Mouse (Mus musculus) adrenal gland, postnatal 14 days (tissue): ENCODE data around the gene Hoxa13. TPM values are rescaled to one million over a fixed set of nuclear protein-coding genes. Genes with fewer than 3 reads are reported as not detected.

ENCODE experiments used
- DNase-seq: peaks from one replicate; pipeline ENCODE4 v3.0.0; 2021; ENCODE audit warnings: mixed read lengths
- total RNA-seq: library from RNA; stranded (reverse); gene quantifications from 2 replicates; pipeline ENCODE4 v1.2.3, GENCODE M21; 2021

Hoxa13 gene
- total RNA-seq, 1 experiment from 2014 or later: not detected

DNA sequence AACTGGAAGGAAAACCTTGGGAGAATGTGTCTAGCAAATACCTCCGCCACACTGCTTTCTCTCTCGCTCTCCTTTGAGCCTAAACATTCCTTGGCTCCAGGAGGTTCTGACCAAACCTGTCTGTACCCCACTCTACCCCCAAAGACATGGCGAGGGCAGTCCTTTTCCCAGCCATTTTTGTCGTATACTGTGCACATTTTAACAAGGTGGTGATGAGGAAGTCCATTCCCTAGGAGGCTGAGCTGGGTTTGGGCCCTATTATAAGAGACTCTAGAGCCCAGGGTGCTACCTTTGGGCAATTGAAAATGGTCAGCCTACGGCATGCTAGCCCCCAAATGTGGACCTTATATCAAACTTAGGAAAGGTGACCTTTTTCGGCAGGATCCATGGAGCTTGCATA lies 24.8 kb downstream of the Hoxa13 start:
- DNase-seq: no peak

DNA sequence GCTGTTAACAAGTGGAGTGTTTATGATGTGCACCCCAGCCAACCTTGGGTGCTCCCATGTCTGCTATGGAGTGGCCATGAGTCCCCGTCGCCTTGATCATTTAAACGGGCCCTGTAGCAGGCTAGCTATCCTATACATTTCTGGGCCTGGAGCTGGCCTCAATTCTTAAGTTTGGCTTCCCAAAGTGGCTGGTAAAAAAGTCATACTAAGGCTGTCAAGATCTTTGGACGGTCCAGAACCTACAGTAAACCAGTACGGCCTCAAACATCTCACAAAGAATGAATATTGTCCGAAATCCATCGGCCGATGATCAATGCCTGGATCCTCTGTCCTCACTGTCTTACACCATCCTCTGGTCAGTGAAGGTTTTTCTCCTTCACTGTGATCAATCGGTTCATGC lies 25.4 kb downstream of the Hoxa13 start:
- no peak for DNase-seq

DNA sequence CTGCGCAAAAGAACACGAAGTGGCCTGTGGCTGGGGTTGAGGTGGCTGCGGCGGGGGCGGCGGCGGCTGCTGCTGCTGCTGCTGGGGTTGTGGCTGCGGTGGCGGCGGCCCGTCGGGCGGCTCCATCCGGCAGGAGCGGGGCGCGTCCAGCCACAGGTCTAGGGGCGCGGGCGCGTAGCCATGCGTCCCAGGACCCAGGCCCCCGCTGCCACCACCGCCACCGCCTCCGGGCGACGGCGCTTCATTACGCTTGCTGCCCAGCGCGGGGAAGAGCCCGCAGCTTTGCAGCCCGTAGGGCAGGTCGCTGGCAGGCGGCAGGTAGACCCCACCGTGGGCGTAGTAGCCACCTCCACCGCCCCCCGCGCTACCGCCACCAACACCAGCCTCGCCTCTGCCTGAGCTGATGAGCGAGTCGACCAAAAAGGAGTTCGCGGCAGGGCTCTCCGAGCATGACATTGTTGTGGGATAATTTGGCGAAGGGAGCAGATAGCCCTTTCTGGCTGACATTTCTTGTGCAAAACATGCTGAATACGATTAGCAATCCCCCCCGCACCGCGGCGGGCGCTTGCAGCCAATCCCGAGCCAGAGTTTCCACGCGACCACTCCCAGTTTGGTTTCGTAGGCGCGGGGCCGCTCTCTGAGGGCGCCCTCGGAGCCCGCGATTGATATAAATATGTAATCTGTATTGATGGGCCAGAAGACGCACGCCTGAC lies 26.1 kb downstream of the Hoxa13 start:
- no peak for DNase-seq

DNA sequence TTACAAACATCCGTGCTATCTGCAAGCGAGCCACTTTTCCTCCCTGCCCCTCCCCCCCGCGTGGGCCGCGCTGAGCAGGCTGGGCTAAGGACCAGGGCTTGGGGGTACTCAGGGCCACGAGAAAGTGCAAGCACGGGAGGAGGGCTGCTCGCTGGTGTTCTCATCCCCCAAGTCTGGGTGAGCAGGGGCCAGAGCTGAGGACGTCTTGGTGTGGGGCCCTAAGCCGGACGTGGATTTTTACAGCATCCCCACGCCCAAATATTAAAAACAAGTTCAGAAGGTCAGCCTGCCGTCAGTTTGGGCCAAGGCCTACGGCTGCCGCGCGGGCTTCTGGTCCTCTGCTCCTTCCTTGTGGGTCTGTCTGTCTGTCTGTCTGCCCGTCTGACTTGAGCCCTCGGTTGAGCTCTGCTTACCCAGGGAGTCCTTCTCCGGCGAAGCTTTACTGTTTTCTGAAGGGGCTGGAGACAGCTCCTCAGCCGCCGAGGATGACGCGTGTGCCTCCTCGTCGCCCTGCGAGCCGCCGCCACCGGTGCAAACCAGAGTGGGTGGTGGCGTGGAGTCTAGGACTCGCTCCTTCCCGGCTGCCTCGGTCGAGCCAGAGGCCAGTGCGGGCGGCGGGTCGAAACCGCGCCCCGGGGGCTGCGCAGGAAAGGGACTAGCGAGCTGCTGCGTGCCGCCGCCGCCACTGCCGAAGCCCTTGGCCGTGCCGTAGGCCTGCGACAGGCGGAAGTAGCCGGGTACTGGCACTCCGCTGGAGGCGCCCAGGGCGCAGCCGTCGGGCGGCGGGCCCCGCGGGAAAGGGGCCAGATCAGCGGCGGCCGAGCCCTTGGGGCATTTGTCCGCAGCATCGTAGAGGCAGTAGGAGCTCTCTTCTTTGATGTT lies 26.9 kb downstream of the Hoxa13 start:
- DNase-seq: no peak

GRCm38 (mm10) chr6:52232984-52233545 lies 27.6 kb downstream of the Hoxa13 start:
- no peak for DNase-seq

- no peak for DNase-seq
Measured at GRCm38 (mm10) chr6:52232568-52232965, 28.1 kb downstream of the Hoxa13 start.

DNA sequence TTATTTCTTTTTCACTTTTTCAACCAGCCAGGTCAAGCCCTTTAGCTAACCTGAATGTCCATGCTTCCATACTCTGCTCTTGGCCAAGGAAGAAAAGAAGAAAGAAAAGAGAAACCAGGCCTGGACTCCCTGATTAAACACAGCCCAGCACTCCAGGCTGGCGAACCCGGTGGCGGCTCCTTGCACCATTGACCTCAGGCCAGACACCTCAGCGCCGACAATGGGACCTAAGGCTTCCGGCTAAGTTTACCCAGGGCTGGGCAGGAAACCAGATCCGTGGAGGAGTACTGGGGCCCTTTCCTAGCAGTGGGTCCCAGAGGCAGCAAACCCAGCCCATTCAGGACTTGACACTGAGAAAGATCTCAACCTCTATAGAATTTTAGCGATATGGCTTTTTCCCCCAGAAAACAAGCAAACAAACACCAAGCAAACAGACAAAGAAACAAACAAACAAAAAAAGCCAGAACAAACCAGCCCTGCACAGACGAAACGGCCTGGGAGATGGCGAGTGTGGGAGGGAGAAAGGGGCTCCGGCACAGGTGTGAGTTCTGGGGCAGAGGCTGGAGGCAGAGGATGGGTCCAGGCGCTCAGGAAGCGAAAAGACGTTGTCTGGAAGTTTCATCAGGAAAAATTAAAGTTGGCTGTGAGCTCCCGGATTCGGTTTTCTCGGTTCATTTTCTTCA lies 28.7 kb downstream of the Hoxa13 start:
- DNase-seq: no peak

DNA sequence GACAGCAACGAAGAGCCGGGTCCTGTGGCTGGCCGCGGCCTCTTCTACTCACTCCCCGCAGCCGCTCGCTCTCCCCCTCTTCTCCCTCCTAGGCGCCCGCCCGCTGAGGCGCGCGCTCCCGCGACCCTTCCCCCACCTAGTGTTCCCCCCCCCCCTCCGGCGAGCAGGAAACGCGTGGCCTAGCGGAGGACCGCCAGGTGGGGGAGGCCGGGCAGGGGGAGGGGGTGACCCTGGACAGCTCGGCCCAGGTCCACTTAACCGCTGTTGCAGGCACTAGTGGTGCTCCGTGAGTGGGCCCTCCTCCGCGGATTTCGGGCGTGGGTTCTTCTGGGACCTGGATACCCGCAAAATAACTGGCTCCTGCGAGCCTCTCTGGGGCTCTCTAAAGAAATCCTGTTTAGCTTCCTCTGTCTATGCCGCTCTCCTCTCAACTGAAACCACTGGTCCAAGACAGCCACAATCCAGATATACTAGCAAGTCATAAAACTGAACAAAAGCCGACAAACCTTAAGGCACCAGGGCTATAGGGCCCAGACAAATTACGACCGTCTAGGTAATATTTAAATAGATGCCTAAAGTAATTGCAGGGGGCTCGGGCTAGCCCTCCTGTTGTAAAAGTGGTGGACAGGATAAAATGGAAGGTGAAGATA lies 30.0 kb downstream of the Hoxa13 start, which contains the start of gene Hoxa9:
Gene Hoxa9 (minus strand): TSS at position 574 of the 650 bp plus-strand sequence.
- DNase-seq: no peak

GRCm38 (mm10) chr6:52229558-52230416 lies 30.9 kb downstream of the Hoxa13 start:
- DNase-seq: no peak

GRCm38 (mm10) chr6:52228475-52229465 lies 31.9 kb downstream of the Hoxa13 start:
- DNase-seq: no peak

- no peak for DNase-seq
Measured at GRCm38 (mm10) chr6:52227470-52228222, 33.0 kb downstream of the Hoxa13 start.

GRCm38 (mm10) chr6:52226569-52227257 lies 34.0 kb downstream of the Hoxa13 start:
- DNase-seq: peak; percentile 73

DNA sequence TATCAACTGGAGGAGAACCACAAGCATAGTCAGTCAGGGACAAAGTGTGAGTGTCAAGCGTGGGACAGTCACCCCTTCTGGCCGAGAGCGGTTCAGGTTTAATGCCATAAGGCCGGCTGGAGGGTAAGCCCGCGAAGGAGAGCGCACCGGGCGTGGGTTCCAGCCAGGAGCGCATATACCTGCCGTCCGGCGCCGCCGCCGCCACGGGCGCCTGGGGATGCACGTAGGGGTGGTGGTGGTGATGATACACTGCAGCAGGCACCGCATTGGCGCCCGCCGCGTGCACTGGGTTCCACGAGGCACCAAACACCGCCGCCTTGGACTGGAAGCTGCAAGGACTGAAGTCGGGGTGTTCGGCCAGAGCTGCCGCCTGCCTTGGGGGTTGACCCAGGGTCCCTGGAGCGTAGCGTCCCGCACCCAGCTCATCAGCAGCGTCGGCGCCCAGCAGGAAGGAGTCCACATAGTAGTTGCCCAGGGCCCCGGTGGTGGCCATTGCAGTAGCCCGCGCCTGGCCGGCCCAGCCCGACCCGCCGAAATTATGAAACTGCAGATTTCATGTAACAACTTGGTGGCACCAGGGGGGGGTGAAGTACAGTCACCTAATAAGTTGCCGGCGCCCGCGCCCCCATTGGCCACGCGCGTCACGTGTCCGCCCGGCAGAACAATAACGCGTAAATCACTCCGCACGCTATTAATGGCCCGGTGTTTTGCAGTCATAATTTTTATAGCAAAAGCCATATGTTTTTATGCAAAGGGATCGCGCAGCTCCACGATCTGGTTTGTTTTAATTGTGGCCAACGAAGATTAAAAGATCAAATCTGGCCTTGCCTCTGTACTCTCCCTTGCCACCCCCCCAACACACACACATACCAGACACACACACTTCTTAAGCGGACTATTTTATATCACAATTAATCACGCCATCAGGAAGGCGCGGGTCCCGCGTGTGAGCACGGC lies 34.8 kb downstream of the Hoxa13 start:
- peak; percentile 78 for DNase-seq

DNA sequence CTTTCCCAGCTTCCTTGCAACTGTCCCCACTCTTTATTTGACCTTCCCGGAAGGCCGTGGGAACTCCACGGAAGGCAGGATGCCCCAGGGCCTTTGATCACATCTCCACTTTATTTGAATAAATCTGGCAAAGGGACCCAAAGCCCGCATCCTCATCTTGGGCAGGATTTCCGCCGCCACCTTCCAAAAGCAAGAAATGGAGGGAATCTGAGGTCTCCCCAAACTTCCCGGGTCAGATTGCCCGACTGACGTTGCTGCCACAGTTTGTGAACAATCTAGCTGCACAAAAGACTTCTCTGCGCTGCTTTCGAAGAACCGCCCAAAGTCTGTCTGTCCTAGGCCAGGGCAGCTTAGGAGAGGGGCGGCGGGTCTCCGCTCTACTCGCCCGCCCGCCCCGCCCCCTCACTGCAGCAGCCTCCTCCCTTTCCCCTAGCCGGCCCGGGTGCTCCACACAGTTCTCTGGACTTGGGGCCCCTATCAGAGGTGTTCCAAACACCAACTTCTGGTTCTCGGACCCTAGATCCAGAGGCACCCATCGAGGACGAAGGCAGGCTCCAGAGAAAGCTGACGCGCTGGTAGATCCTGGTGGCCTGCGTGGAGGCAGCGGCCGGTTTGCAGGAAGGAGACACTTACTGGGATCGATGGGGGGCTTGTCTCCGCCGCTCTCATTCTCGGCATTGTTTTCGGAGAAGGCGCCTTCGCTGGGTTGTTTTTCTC lies 35.6 kb downstream of the Hoxa13 start:
- DNase-seq: no peak

DNA sequence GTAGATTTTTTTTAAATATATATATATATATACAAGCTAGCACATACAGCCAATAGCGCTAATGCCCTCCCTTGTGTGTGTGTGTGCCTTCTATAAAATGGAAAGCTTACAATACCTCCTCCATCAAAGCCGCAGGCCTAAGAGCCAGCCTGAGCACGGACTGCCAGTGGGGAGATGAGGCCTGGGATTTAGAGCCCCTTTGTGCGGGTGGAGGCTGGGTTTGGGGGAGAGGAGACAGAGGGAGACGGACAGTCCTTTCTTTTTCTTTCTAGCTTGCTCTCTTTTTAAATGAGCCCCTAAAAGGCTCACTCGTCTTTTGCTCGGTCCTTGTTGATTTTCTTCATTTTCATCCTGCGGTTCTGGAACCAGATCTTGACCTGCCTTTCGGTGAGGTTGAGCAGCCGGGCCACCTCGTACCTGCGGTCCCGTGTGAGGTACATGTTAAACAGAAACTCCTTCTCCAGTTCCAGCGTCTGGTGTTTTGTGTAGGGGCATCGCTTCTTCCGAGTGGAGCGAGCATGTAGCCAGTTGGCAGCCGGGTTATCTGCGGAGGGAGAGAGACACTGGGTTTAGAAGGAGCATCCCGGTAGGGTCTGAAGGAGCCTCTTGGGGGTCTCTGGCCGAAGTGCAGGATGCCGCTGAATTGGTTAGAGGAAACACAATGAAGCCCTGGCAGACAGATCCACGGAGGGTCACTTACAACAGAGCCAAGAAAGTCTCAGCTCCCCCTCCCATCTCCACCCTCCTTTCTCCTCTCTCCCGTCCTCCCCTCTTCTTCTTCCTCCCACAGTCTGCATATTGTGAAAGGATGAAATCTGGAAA lies 36.5 kb downstream of the Hoxa13 start:
- no peak for DNase-seq
